Mouse (Mus musculus) ES-Bruce4 (cell line): Measurements from ENCODE around the gene Haghl.

ENCODE experiments used
- CTCF ChIP-seq: IDR thresholded peaks from one replicate; pipeline ENCODE4 v1.8.1; 2011; ENCODE audit warnings: low read depth, low read length
- POLR2A ChIP-seq: IDR thresholded peaks from one replicate; pipeline ENCODE4 v1.8.1; 2011; ENCODE audit warnings: low read length; ENCODE audit not compliant: insufficient read depth

DNA sequence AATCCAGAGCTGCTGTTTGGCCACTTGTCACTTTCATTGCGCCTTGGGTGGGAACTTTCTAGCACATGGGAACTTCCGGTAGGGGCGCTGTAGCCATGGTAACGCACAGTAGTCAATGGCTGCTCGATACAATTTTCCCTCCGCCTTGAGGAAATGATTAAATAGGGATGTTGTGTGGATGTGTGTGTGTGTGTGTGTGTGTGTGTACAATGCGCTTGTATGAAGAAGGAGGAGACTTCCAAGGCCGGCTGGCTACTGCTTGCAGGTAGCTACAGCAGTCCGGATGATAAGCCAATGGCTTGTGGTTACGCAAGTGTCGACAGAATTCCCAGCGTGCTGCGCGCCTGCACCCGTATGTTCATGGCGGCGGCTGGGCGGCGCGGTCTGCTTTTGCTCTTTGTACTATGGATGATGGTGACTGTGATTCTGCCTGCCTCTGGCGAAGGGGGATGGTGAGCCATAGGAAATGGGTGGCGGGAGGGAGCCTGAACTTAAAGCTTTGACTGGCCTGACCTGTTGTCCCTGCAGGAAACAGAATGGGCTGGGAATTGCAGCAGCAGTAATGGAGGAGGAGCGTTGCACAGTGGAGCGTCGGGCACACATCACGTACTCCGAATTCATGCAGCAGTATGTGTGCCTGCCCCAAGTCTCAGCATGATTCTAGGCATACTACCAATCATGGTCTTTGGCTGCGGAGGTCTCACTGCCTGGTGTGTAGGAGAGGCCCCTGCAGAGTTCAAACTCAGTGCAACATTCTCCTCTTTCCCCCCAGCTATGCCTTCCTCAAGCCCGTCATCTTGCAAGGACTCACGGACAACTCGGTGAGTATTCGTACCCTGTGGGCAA, 43.5 kb upstream of the Haghl start, which contains the start of gene Jmjd8:
- TF ChIP-seq CTCF (peak; percentile 15), POLR2A (peak; percentile 72)
